Mouse (Mus musculus) liver, postnatal 0 days (tissue): ENCODE results near the gene Atp2c1. TPM values are rescaled to one million over a fixed set of nuclear protein-coding genes. Genes with fewer than 3 reads are reported as not detected.

Experiments used
- ATAC-seq: fragments of 200-750 bp; cut with Nextera tagmentation; 2 replicates; pipeline ENCODE4 v1.8.0; 2017; ENCODE audit warnings: mild to moderate bottlenecking, moderate library complexity
- DNase-seq: peaks from one replicate; pipeline ENCODE4 v3.0.0-alpha.2; 2016
- H3K27ac ChIP-seq: fragments of 300-500 bp; sonication (generic); 2 replicates; pipeline ENCODE4 v1.5.1; 2014; ENCODE audit warnings: antibody characterized with exemption, moderate library complexity, mild to moderate bottlenecking, low read depth
- H3K27me3 ChIP-seq: fragments of 300-500 bp; sonication (generic); 2 replicates; pipeline ENCODE4 v1.6.1; 2014; ENCODE audit warnings: low read length, control low read depth, mixed read lengths; ENCODE audit not compliant: insufficient read depth
- H3K36me3 ChIP-seq: fragments of 300-500 bp; sonication (generic); replicated peaks from 2 replicates; pipeline ENCODE4 v1.6.1; 2014; ENCODE audit warnings: mild to moderate bottlenecking, control low read depth, low read length, moderate library complexity, mixed read lengths; ENCODE audit not compliant: insufficient read depth
- H3K4me1 ChIP-seq: fragments of 300-500 bp; sonication (generic); 2 replicates; pipeline ENCODE4 v1.6.1; 2014; ENCODE audit warnings: antibody characterized with exemption, mild to moderate bottlenecking, control low read depth; ENCODE audit not compliant: insufficient read depth
- H3K4me2 ChIP-seq: fragments of 300-500 bp; sonication (generic); 2 replicates; pipeline ENCODE4 v1.6.1; 2014; ENCODE audit warnings: low read depth, mild to moderate bottlenecking, low read length, moderate library complexity, mixed read lengths
- H3K4me3 ChIP-seq: fragments of 300-500 bp; sonication (generic); 2 replicates; pipeline ENCODE4 v1.5.1; 2014; ENCODE audit warnings: low read depth, low read length
- H3K9ac ChIP-seq: fragments of 300-500 bp; sonication (generic); replicated peaks from 2 replicates; pipeline ENCODE4 v1.6.1; 2014; ENCODE audit warnings: mild to moderate bottlenecking, moderate library complexity
- H3K9me3 ChIP-seq: fragments of 300-500 bp; sonication (generic); 2 replicates; pipeline ENCODE4 v1.6.1; 2016; ENCODE audit warnings: mild to moderate bottlenecking, control low read depth, low read length, mixed read lengths
- CTCF ChIP-seq: sonication (generic); IDR thresholded peaks from 2 replicates; pipeline ENCODE4 v1.5.1; 2016; ENCODE audit warnings: antibody characterized with exemption, low read depth
- EP300 ChIP-seq: IDR thresholded peaks from 2 replicates; pipeline ENCODE4 v1.6.1; 2016; ENCODE audit warnings: antibody characterized with exemption, low read depth, mild to moderate bottlenecking
- WGBS: fragments of 180-500 bp; shearing (Covaris S2); extraction: QIAGEN DNeasy Blood & Tissue Kit; methylation state at CpG from one replicate; pipeline ENCODE4 v1.1.7; 2014; ENCODE audit not compliant: insufficient replicate concordance; 5-methylcytosine and 5-hydroxymethylcytosine counted together
- polyA plus RNA-seq: library from polyadenylated mRNA; unstranded; fragments of >200 nt; fragmentation: Nextera tagmentation; extraction: Ambion mirVana; gene quantifications from 2 replicates; pipeline ENCODE4 v1.2.1, GENCODE M21; 2015

Atp2c1 gene
- polyA plus RNA-seq, 1 experiment from 2014 or later, result 17.1 TPM

- WGBS, result 77% methylated on average over 13 of the region's 13 CpGs
- no peak overlapping the region for H3K27ac ChIP-seq
- ATAC-seq, result peak; percentile 76
- TF ChIP-seq CTCF (no peak), EP300 (no peak)
- no peaks in the 10 kb centered on the region for H3K4me1 ChIP-seq
- no peak overlapping the region for H3K9ac ChIP-seq
- peaks cover 40% of the 10 kb centered on the region for H3K36me3 ChIP-seq
- H3K9me3 ChIP-seq, result no peaks in the 10 kb centered on the region
- peak; percentile 48 for DNase-seq
- no peaks in the 10 kb centered on the region for H3K27me3 ChIP-seq
- 0 out of 2 replicates have a peak overlapping the region, but pooled peaks have one; percentile 6 for H3K4me2 ChIP-seq
- H3K4me3 ChIP-seq, result no peak overlapping the region
Measured at GRCm38 (mm10) chr9:105459032-105459431, 68.1 kb downstream of the Atp2c1 start.

DNA sequence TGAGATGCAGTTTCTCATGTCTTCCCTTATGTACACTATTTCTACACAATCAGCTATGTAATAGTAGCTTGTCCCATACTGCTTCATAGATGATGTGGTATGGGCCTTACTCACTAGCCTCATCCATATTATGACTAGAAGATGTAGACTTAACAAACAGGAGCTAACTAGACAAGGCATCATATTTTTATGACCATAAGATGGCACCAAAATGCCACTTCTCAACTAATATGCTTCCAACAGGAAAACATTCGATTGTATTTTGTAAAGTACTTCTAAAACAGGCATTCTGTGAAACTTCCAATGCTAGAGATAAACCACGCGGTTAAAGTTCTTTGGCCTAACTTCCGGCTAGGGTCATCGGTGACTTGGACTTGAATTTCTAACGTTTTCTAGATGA is 118.6 kb downstream of the Atp2c1 start:
- 87% methylated on average over 6 of the region's 6 CpGs for WGBS

DNA sequence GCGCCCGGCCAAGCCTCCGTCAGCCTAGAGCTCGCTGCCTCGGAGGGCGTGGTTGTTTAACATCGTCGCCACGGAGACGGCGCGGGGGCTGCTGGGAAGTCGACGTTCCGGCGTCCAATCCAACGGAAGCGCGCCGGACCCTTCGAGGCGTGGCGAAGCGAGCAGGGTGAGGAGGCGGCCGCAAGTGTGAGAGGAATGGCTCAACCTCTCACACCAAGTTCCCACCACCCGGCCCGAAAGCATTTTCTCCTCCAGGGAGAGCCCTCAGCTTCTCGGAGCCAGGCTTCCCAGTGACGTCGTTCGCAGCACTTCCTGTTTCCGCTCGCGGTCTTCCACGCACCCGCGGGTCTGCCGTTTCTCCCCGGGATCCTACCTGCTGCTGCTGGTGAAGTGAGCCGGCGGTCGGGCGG is 131.9 kb downstream of the Atp2c1 start, which contains the start of the genes Aste1 and Nek11:
TSS of gene Aste1 (plus strand) at position 175 of the 410 bp plus-strand sequence.
TSS of gene Nek11 (minus strand) at position 307 of the 410 bp plus-strand sequence.
- peak within 1 kb of the TSS; percentile 94 for H3K27ac ChIP-seq
- no peaks in the 10 kb centered on the region for H3K9me3 ChIP-seq
- peak; percentile 97 for DNase-seq
- H3K4me3 ChIP-seq, result peak within 1 kb of the TSS; percentile 79
- H3K9ac ChIP-seq, result peak within 1 kb of the TSS; percentile 84
- under 1% methylated on average over 44 of the region's 44 CpGs for WGBS
- H3K4me1 ChIP-seq, result peaks cover 17% of the 10 kb centered on the region
- TF ChIP-seq EP300 (no peak), CTCF (0 out of 2 replicates have a peak, but pooled peaks have one; percentile 15)
- H3K36me3 ChIP-seq, result peaks cover 7% of the 10 kb centered on the region; the same call in 1 of the 2 replicates
- no peaks in the 10 kb centered on the region for H3K27me3 ChIP-seq
- peak within 1 kb of the TSS; percentile 85 for H3K4me2 ChIP-seq
- peak; percentile 99 for ATAC-seq

More for the DNA sequence above, 118.6 kb downstream of the Atp2c1 start:
- DNase-seq (no peak), ATAC-seq (no peak)
- Histone ChIP-seq H3K4me2 (no peak overlapping the region), H3K4me1 (no peaks in the 10 kb centered on the region), H3K27me3 (no peaks in the 10 kb centered on the region), H3K9me3 (no peaks in the 10 kb centered on the region), H3K36me3 (peaks cover 31% of the 10 kb centered on the region), H3K4me3 (no peak overlapping the region), H3K9ac (no peak overlapping the region), H3K27ac (no peak overlapping the region)
- TF ChIP-seq EP300 (no peak), CTCF (0 out of 2 replicates have a peak, but pooled peaks have one; percentile 17)

DNA sequence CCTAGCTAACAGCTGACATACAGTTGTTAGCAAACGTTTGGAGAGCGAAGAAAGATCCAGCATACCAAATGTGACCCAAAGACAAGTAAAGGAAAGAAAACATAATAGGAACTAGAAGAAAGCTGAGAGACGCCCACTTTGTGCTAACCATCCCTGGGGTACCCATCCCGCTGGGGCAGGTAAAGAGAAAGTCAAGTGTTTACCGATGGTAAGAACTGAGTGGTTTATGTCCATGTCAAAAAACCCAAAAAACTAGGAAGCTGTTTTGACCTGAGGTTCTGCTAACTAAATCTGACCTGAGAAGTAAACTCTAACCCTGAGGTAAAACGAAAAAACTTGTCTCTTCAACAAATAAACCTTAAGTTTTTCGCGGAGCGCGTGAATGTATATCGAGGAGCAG is 132.4 kb downstream of the Atp2c1 start:
- no peak for DNase-seq
- TF ChIP-seq CTCF, result no peak
- TF ChIP-seq EP300, result no peak
- no peaks in the 10 kb centered on the region for H3K9me3 ChIP-seq
- H3K36me3 ChIP-seq, result peaks cover 7% of the 10 kb centered on the region; the same call in 1 of the 2 replicates
- H3K4me3 ChIP-seq, result peak overlapping the region; percentile 79
- H3K27ac ChIP-seq, result no peak overlapping the region
- H3K27me3 ChIP-seq, result no peaks in the 10 kb centered on the region
- ATAC-seq, result no peak
- H3K4me1 ChIP-seq, result peaks cover 17% of the 10 kb centered on the region
- H3K4me2 ChIP-seq, result peak overlapping the region; percentile 85
- 13% methylated on average over 11 of the region's 11 CpGs for WGBS
- peak overlapping the region; percentile 43; the same call in 1 of the 2 replicates for H3K9ac ChIP-seq

GRCm38 (mm10) chr9:105390616-105391015 is 136.5 kb downstream of the Atp2c1 start:
- no peak for TF ChIP-seq EP300
- TF ChIP-seq CTCF, result no peak
- H3K4me3 ChIP-seq, result no peak overlapping the region
- peaks cover 7% of the 10 kb centered on the region; the same call in 1 of the 2 replicates for H3K4me1 ChIP-seq
- no peak overlapping the region for H3K4me2 ChIP-seq
- DNase-seq, result no peak
- no peaks in the 10 kb centered on the region for H3K27me3 ChIP-seq
- H3K9me3 ChIP-seq, result no peaks in the 10 kb centered on the region
- H3K9ac ChIP-seq, result no peak overlapping the region
- H3K27ac ChIP-seq, result no peak overlapping the region
- 60% methylated on average over 4 of the region's 5 CpGs for WGBS
- no peak for ATAC-seq
- no peaks in the 10 kb centered on the region for H3K36me3 ChIP-seq

DNA sequence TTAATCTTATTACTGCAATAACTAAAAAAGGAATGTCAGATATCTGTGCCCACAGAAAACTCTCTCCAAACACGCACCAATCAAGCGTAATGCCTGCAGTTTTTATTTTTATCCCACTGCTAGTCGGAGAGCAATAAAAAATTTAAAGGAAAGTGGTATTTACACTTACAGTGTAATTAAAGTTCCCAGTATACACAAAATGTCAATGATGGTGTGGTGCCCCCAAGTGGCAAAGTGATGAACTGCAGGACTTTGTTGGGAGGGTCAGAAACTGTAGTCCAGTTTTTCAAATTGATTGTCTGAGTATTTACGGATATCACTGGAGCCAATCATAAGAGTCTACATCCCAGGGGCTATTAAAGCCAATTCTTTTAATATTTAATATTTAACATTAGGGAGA is 137.8 kb downstream of the Atp2c1 start:
- TF ChIP-seq EP300 (no peak), CTCF (peak; percentile 88)
- DNase-seq (peak; percentile 79), ATAC-seq (no peak)
- Histone ChIP-seq H3K4me1 (no peaks in the 10 kb centered on the region), H3K9ac (no peak overlapping the region), H3K4me2 (no peak overlapping the region), H3K36me3 (no peaks in the 10 kb centered on the region), H3K27ac (no peak overlapping the region), H3K9me3 (no peaks in the 10 kb centered on the region), H3K4me3 (no peak overlapping the region), H3K27me3 (no peaks in the 10 kb centered on the region)
- 10% methylated on average over 4 of the region's 4 CpGs for whole genome bisulfite sequencing

- 72% methylated on average over 5 of the region's 5 CpGs for WGBS
Measured at GRCm38 (mm10) chr9:105387403-105387802, 139.7 kb downstream of the Atp2c1 start.

More at GRCm38 (mm10) chr9:105387403-105387802, 139.7 kb downstream of the Atp2c1 start:
- H3K4me2 ChIP-seq, result no peak overlapping the region
- no peak overlapping the region for H3K9ac ChIP-seq
- H3K27me3 ChIP-seq, result no peaks in the 10 kb centered on the region
- H3K36me3 ChIP-seq, result no peaks in the 10 kb centered on the region
- DNase-seq, result no peak
- TF ChIP-seq CTCF (no peak), EP300 (no peak)
- no peak for ATAC-seq
- no peaks in the 10 kb centered on the region for H3K9me3 ChIP-seq
- H3K27ac ChIP-seq, result no peak overlapping the region
- H3K4me3 ChIP-seq, result no peak overlapping the region
- H3K4me1 ChIP-seq, result no peaks in the 10 kb centered on the region
